Mouse (Mus musculus): ENCODE data around the gene 1700013G24Rik. TPM values are rescaled to one million over a fixed set of nuclear protein-coding genes. Genes with fewer than 3 reads are reported as not detected.

The 1700013G24Rik gene
- polyA plus RNA-seq, 1 experiment from 2014 or later = 0.17 TPM

DNA sequence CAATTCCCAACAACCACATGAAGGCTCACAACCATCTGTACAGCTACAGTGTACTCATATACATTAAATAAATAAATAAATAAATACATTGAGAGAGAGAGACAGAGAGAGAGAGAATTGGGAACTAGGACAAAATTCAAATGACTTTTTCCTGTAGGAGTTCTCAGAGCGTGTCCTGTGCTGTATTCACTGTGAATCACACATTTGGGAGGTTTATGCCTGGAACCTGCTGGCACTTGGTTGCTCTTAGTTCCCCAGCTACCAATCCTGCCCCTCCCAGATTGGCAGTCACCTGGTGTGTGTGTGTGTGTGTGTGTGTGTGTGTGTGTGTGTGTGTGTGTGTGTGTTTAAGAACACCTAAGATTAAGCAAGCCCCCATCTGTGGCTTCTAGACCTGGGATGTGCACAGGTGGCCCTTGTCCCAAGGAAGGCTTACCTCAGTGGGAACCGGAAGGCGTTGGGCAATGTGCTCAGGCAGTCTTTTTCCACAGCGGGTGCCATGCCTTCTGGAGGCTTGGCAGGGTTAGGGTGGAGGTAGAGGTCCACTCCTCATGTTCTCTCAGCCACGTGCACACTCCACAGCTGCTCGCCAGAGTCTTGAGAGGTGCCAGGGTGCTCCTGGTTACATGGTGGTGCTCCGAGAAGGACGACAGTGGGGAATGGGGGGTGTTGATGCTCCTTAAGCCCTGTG, 16.0 kb upstream of the 1700013G24Rik start:
- no peaks in the 10 kb centered on the region for H3K4me1 ChIP-seq (ENCODE audit: control insufficient read depth, insufficient read depth, low read length)
- WGBS = 76% methylated on average over 8 of the region's 8 CpGs
- no peak for DNase-seq (ENCODE audit: low spot score)
- H3K4me2 ChIP-seq (ENCODE audit: low read depth, low read length) = no peak overlapping the region
- no peak overlapping the region for H3K9ac ChIP-seq (ENCODE audit: low read depth, low read length)
- no peaks in the 10 kb centered on the region for H3K27me3 ChIP-seq (replicated peaks; ENCODE audit: control insufficient read depth, insufficient read depth, low read length)
- H3K4me3 ChIP-seq (ENCODE audit: low read depth, low read length) = no peak overlapping the region
- ATAC-seq (ENCODE audit: low read depth) = no peak
- no peak overlapping the region for H3K27ac ChIP-seq (replicated peaks; ENCODE audit: low read depth, low read length)
- no peaks in the 10 kb centered on the region for H3K9me3 ChIP-seq (ENCODE audit: control insufficient read depth, low read length)
- H3K36me3 ChIP-seq (ENCODE audit: control insufficient read depth, insufficient read depth, low read length) = no peaks in the 10 kb centered on the region

DNA sequence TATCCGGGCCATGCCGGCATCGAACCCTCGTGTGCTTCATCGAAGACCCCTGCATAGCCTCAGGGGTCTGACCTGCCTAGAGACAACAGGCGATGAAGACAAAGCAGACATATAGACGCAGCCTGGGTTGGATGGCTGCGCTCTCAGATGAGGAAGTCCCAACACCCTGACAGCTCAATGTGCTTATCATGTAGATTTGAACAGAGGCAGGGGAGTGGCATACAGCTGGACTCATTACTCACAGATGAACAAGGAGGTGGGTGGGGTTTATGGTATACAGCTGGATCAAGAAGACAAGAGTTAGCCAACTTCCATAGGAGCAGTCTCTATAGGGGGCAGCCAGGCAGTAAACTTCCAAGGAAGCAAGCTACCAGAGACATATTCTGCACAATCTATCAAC, 14.2 kb upstream of the 1700013G24Rik start:
- Histone ChIP-seq H3K4me2 (ENCODE audit: low read depth, low read length) (no peak overlapping the region), H3K27me3 (replicated peaks; ENCODE audit: control insufficient read depth, insufficient read depth, low read length) (no peaks in the 10 kb centered on the region), H3K9ac (ENCODE audit: low read depth, low read length) (no peak overlapping the region), H3K4me1 (ENCODE audit: control insufficient read depth, insufficient read depth, low read length) (no peaks in the 10 kb centered on the region), H3K9me3 (ENCODE audit: control insufficient read depth, low read length) (no peaks in the 10 kb centered on the region), H3K36me3 (ENCODE audit: control insufficient read depth, insufficient read depth, low read length) (no peaks in the 10 kb centered on the region), H3K27ac (replicated peaks; ENCODE audit: low read depth, low read length) (no peak overlapping the region), H3K4me3 (ENCODE audit: low read depth, low read length) (no peak overlapping the region)
- ATAC-seq (ENCODE audit: low read depth) = no peak
- no peak for DNase-seq (ENCODE audit: low spot score)
- WGBS = 81% methylated on average over 8 of the region's 8 CpGs

DNA sequence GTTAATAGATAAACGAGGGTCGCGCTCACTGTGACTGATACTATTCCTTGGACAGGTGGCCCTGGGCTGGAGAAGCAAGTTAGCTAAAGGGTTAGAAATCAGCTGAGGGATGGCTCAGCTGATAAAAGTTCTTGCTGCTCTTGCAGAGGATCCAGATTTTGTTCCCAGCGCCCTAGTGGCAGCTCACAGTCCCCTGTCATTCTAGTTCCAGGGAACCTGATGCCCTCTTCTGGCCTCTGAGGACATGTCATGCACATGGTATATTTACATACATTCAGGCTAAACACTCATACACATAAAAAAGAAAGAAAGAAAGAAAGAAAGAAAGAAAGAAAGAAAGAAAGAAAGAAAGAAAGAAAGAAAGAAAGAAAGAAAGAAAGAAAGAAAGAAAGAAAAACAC, 11.8 kb upstream of the 1700013G24Rik start:
- H3K9ac ChIP-seq (ENCODE audit: low read depth, low read length) = no peak overlapping the region
- 82% methylated on average over 4 of the region's 4 CpGs for WGBS
- H3K4me1 ChIP-seq (ENCODE audit: control insufficient read depth, insufficient read depth, low read length) = no peaks in the 10 kb centered on the region
- H3K27ac ChIP-seq (replicated peaks; ENCODE audit: low read depth, low read length) = no peak overlapping the region
- H3K27me3 ChIP-seq (replicated peaks; ENCODE audit: control insufficient read depth, insufficient read depth, low read length) = no peaks in the 10 kb centered on the region
- ATAC-seq (ENCODE audit: low read depth) (no peak), DNase-seq (ENCODE audit: low spot score) (no peak)
- H3K9me3 ChIP-seq (ENCODE audit: control insufficient read depth, low read length) = no peaks in the 10 kb centered on the region
- no peaks in the 10 kb centered on the region for H3K36me3 ChIP-seq (ENCODE audit: control insufficient read depth, insufficient read depth, low read length)
- no peak overlapping the region for H3K4me3 ChIP-seq (ENCODE audit: low read depth, low read length)
- H3K4me2 ChIP-seq (ENCODE audit: low read depth, low read length) = no peak overlapping the region

DNA sequence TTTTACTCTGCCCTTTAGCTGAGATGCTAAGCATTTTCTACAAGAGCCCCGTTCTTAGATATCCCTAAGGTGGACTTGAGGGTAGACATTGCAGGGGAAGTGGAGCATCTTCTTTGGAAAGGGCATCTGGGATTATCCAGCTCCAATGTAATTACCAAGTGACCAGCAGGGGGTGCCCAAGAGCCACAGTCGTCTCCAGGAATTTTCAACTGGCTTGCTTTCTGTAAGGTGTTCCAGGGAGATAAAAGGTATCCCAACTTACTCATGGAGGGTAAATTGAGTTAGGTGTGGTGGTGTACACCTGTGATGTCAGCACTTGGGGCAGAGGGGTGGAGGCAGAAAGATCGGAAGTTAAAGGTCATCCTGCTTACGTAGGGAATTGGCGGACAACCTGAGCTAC, 9.5 kb upstream of the 1700013G24Rik start:
- 17% methylated on average over 5 of the region's 5 CpGs for WGBS
- no peak for ATAC-seq (ENCODE audit: low read depth)
- no peak overlapping the region for H3K4me3 ChIP-seq (ENCODE audit: low read depth, low read length)
- no peaks in the 10 kb centered on the region for H3K36me3 ChIP-seq (ENCODE audit: control insufficient read depth, insufficient read depth, low read length)
- H3K27ac ChIP-seq (replicated peaks; ENCODE audit: low read depth, low read length) = no peak overlapping the region
- H3K27me3 ChIP-seq (replicated peaks; ENCODE audit: control insufficient read depth, insufficient read depth, low read length) = no peaks in the 10 kb centered on the region
- H3K9me3 ChIP-seq (ENCODE audit: control insufficient read depth, low read length) = no peaks in the 10 kb centered on the region
- no peak overlapping the region for H3K9ac ChIP-seq (ENCODE audit: low read depth, low read length)
- H3K4me1 ChIP-seq (ENCODE audit: control insufficient read depth, insufficient read depth, low read length) = peaks cover 10% of the 10 kb centered on the region
- 0 out of 2 replicates have a peak overlapping the region, but pooled peaks have one; percentile 22 for H3K4me2 ChIP-seq (ENCODE audit: low read depth, low read length)
- no peak for DNase-seq (ENCODE audit: low spot score)

DNA sequence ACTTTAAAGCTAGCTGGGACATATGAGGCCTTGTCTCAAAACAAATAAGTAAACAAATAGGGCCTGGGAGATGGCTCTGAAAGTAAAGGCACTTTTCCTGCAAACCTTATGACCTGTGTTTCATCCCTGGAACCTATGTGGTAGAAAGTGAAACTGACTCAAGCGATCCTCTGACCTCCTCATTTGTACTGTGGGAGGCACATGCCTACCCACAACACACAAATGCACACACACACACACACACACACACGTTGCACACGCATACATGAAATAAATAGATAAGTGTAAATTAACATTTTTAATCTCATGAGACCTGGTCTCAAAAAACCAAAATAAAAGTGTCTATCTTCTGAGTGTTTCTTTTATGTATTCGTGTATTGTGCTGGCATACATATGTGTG, 7.2 kb upstream of the 1700013G24Rik start:
- WGBS = 91% methylated on average over 4 of the region's 4 CpGs
- ATAC-seq (ENCODE audit: low read depth) (no peak), DNase-seq (ENCODE audit: low spot score) (no peak)
- Histone ChIP-seq H3K9me3 (ENCODE audit: control insufficient read depth, low read length) (no peaks in the 10 kb centered on the region), H3K9ac (ENCODE audit: low read depth, low read length) (no peak overlapping the region), H3K4me3 (ENCODE audit: low read depth, low read length) (no peak overlapping the region), H3K27ac (replicated peaks; ENCODE audit: low read depth, low read length) (no peak overlapping the region), H3K4me2 (ENCODE audit: low read depth, low read length) (no peak overlapping the region), H3K4me1 (ENCODE audit: control insufficient read depth, insufficient read depth, low read length) (peaks cover 17% of the 10 kb centered on the region), H3K36me3 (ENCODE audit: control insufficient read depth, insufficient read depth, low read length) (no peaks in the 10 kb centered on the region), H3K27me3 (replicated peaks; ENCODE audit: control insufficient read depth, insufficient read depth, low read length) (no peaks in the 10 kb centered on the region)

DNA sequence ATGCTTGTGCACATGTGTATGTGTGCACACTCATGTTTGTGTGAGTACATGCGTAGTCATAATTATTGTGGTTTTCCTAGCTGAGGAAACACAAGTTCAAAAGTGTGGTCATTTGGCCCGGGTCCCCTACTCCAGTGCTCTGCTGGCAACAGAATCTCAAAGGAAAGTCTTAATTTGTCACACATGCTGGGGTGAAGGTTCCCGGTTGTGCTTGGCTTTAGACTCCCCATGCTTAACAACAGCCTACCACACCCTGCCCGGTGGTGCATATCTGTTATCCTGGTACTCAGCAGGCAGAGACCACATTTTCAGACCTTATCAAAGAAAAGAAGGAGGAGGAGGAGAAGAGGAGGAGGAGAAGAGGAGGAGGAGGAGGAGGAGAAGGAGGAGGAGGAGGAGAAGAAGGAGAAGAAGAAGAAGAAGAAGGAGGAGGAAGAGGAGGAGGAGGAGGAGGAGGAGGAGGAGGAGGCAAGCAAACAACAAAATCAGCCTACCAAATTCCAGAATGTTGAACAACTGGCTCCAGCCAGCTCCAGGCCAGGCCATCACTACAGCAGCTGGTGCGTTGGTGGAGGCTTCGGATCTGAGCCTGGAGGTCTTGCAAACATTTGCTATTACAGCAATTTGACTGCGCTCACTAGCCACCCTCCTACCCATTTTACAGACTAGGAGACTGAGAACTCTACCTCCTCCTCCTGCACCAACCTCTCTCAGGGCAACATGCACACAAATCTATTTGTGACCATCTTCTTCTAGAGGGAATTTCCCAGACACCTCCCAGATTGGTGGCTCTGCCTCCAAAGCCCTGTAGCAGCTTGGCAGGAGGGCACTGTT, 5.5 kb upstream of the 1700013G24Rik start:
- no peaks in the 10 kb centered on the region for H3K27me3 ChIP-seq (replicated peaks; ENCODE audit: control insufficient read depth, insufficient read depth, low read length)
- peaks cover 17% of the 10 kb centered on the region for H3K4me1 ChIP-seq (ENCODE audit: control insufficient read depth, insufficient read depth, low read length)
- H3K4me2 ChIP-seq (ENCODE audit: low read depth, low read length) = peak overlapping the region; percentile 5; the same call in 1 of the 2 replicates
- ATAC-seq (ENCODE audit: low read depth) = peak; percentile 10; the same call in 1 of the 2 replicates
- no peaks in the 10 kb centered on the region for H3K9me3 ChIP-seq (ENCODE audit: control insufficient read depth, low read length)
- peak; percentile 47 for DNase-seq (ENCODE audit: low spot score)
- H3K9ac ChIP-seq (ENCODE audit: low read depth, low read length) = no peak overlapping the region
- no peak overlapping the region for H3K4me3 ChIP-seq (ENCODE audit: low read depth, low read length)
- 53% methylated on average over 7 of the region's 7 CpGs for WGBS
- H3K27ac ChIP-seq (replicated peaks; ENCODE audit: low read depth, low read length) = 0 out of 2 replicates have a peak overlapping the region, but pooled peaks have one; percentile 18
- no peaks in the 10 kb centered on the region for H3K36me3 ChIP-seq (ENCODE audit: control insufficient read depth, insufficient read depth, low read length)

DNA sequence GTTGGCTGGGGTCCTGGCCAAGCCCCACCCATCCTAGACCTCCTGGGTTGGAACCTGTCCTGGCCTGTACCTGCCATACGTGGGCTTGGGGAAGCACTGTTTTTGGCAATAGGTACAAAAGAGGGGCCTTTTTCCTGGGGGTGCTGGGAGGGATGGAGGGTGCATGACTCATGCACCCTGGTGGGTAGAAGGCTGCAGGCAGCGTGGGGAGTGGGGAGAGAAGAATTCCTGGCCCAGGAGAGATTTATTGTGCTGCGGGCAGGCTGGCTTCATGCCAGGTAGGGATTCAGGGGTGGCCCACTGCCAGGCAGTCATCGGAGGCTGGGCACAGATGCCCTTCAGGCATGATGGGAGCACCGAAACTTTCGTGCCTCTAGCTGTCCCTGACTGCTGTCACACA, 4.9 kb upstream of the 1700013G24Rik start:
- peak; percentile 81 for ATAC-seq (ENCODE audit: low read depth)
- Histone ChIP-seq H3K4me2 (ENCODE audit: low read depth, low read length) (peak overlapping the region; percentile 5; the same call in 1 of the 2 replicates), H3K9ac (ENCODE audit: low read depth, low read length) (no peak overlapping the region)

DNA sequence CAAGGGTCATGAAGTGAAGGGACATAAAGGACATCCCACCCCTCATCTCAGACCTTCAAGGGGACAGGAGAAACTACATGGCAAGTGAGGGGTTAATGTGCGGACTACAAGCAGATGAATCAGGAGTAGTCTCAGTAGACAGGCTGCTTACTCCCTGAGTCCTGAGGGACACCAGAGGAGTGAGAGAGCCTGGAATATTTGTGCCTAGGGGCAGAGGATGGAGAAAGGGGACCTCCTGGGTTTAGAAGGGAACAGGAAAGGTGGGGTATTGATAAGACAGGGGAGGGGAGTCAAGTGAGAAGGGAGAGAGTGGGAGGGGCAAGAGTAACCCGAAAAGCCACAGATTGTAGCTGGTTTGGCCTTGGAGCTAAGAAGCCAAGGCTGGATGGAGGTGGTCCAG, 4.4 kb upstream of the 1700013G24Rik start:
- no peak overlapping the region for H3K9ac ChIP-seq (ENCODE audit: low read depth, low read length)
- peak; percentile 22; the same call in 1 of the 2 replicates for ATAC-seq (ENCODE audit: low read depth)
- WGBS = 34% methylated on average over 2 of the region's 2 CpGs

More for the DNA sequence above, 4.9 kb upstream of the 1700013G24Rik start:
- no peaks in the 10 kb centered on the region for H3K9me3 ChIP-seq (ENCODE audit: control insufficient read depth, low read length)
- H3K27ac ChIP-seq (replicated peaks; ENCODE audit: low read depth, low read length) = peak overlapping the region; percentile 19; the same call in 1 of the 2 replicates
- no peaks in the 10 kb centered on the region for H3K27me3 ChIP-seq (replicated peaks; ENCODE audit: control insufficient read depth, insufficient read depth, low read length)
- H3K36me3 ChIP-seq (ENCODE audit: control insufficient read depth, insufficient read depth, low read length) = no peaks in the 10 kb centered on the region
- WGBS = 18% methylated on average over 6 of the region's 6 CpGs
- H3K4me3 ChIP-seq (ENCODE audit: low read depth, low read length) = no peak overlapping the region
- H3K4me1 ChIP-seq (ENCODE audit: control insufficient read depth, insufficient read depth, low read length) = peaks cover 17% of the 10 kb centered on the region
- peak; percentile 80 for DNase-seq (ENCODE audit: low spot score)

More for the DNA sequence above, 4.4 kb upstream of the 1700013G24Rik start:
- H3K27ac ChIP-seq (replicated peaks; ENCODE audit: low read depth, low read length) = peak overlapping the region; percentile 19; the same call in 1 of the 2 replicates
- no peak overlapping the region for H3K4me3 ChIP-seq (ENCODE audit: low read depth, low read length)
- peaks cover 17% of the 10 kb centered on the region for H3K4me1 ChIP-seq (ENCODE audit: control insufficient read depth, insufficient read depth, low read length)
- H3K9me3 ChIP-seq (ENCODE audit: control insufficient read depth, low read length) = no peaks in the 10 kb centered on the region
- no peaks in the 10 kb centered on the region for H3K27me3 ChIP-seq (replicated peaks; ENCODE audit: control insufficient read depth, insufficient read depth, low read length)
- DNase-seq (ENCODE audit: low spot score) = no peak
- no peaks in the 10 kb centered on the region for H3K36me3 ChIP-seq (ENCODE audit: control insufficient read depth, insufficient read depth, low read length)
- H3K4me2 ChIP-seq (ENCODE audit: low read depth, low read length) = no peak overlapping the region

Data from embryonic facial prominence, embryonic 14.5 days (tissue).